Mouse (Mus musculus): Measurements from ENCODE around the gene Abcd2.

Gene Abcd2

GRCm38 (mm10) chr15:91161153-91161552 is 30.4 kb downstream of the Abcd2 start:
- no peak for DNase-seq

DNA sequence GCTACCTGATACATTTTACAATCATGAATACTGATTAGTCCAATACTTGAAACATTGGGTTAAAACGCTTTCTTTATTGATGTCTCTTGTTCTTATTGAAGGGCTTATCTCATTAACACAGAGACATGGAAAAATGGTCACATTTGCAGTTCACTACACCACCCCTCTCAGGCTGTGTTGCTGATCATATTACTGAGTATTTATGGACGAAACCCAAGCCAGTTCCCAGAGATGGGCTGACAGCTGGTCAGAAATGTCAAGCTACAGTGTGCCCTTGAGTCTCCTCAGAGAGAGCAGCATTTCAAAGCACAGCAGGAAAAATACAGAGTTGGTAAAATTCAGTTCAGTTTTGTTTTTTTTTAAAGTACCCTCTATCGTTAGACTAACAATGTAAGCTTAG is 38.3 kb downstream of the Abcd2 start:
- DNase-seq = no peak

GRCm38 (mm10) chr15:91152592-91152991 is 39.0 kb downstream of the Abcd2 start:
- DNase-seq = no peak

DNA sequence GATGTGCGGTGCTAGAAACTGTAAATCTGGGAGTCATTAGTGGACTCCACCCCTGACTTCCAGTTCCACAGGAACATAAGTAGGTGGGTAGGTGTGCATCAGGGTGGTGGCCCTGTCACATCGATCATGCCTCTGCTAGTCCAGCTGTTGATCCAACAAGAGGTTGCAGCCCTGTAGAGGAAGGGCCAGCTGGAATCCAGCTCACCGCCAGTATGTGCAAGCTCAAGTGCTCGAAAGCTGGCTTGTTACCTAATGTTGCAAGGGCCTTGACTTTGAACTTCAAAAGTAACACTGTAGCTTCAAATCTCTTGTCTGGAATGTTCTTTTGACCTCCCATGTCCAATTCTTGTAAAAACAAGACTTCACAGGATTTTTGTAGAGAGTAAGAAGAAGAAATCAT is 67.0 kb downstream of the Abcd2 start:
- no peak for DNase-seq

DNA sequence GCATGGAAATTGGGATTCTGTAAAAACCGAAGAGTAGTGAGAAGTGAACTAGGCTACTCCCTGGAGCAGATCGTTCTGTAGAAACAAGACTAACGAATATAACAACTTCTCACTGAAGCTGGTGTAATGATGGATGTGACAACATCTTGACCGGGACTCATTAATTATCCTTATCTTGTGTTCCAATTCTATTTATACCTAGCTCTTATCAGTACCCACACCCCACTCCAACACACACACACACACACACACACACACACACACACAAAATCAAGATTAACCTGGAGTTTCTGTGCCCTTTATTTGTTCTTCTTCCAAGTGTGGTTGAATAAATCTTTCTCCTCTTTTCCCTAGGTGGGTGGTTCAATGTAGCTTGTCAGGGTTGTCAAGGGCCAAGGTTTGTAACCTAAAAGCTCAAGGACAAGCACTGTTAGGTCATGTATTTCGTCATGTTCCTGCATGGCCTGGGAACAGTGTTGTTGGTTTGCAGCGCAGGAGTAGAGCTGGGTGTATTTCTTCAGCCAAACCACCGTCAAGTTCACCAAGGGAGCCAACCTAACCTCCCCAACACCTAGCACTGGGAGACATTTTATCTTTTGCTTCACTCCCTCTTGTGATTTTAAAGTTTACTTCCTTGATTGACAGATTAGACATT is 78.9 kb downstream of the Abcd2 start:
- no peak for DNase-seq

DNA sequence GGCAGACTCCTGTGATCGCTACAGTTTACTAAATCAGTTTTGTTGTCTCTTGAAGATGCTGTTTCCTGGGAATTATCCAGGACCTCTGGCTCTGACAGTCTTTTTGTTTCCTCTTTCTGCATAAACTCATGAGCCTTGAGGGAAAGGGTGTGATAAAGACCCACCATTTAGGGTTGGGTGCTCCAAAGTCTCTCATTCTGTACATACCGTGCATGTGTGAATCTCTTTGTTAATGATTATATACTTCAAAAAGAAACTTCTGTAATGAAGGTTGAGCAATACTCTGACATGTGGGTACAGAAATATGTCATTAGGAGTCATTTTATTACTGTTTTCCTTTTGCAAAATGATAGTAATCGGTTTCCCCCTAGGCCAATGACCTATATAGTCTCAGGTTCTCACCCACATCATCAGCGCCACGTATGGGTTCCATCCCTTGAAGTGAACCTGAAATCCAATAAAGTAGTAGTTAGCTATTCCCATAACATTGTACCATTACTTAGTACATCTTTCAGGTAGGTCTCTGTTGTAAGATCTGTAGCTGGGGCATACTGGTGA is 83.4 kb downstream of the Abcd2 start:
- no peak for DNase-seq

GRCm38 (mm10) chr15:91104934-91105333 is 86.7 kb downstream of the Abcd2 start:
- no peak for DNase-seq

- DNase-seq = no peak
Measured at GRCm38 (mm10) chr15:91104276-91104675, 87.3 kb downstream of the Abcd2 start.

GRCm38 (mm10) chr15:91103814-91104213 is 87.8 kb downstream of the Abcd2 start:
- DNase-seq = no peak

GRCm38 (mm10) chr15:91103305-91103704 is 88.3 kb downstream of the Abcd2 start:
- DNase-seq = no peak

- no peak for DNase-seq
Measured at GRCm38 (mm10) chr15:91096606-91097005, 95.0 kb downstream of the Abcd2 start.
